Mouse (Mus musculus): ENCODE results near the gene Ncapg. TPM values are rescaled to one million over a fixed set of nuclear protein-coding genes. Genes with fewer than 3 reads are reported as not detected.

The Ncapg gene
- polyA plus RNA-seq, 1 experiment from 2014 or later = 42.3 TPM

- Histone ChIP-seq H3K36me3 (no peaks in the 10 kb centered on the region), H3K4me2 (peak overlapping the region; percentile 88), H3K27me3 (replicated peaks) (no peaks in the 10 kb centered on the region), H3K9ac (peak overlapping the region; percentile 69), H3K27ac (peak overlapping the region; percentile 91), H3K9me3 (no peaks in the 10 kb centered on the region), H3K4me3 (replicated peaks) (peak overlapping the region; percentile 90), H3K4me1 (peaks cover 4% of the 10 kb centered on the region; the same call in 1 of the 2 replicates)
- peak; percentile 41 for ATAC-seq (ENCODE audit: insufficient read depth, low FRiP score, low read depth)
- WGBS = under 1% methylated on average over 27 of the region's 27 CpGs
Observed at GRCm38 (mm10) chr5:45669234-45669597, 503 bp upstream of the Ncapg start.

- ATAC-seq (ENCODE audit: insufficient read depth, low FRiP score, low read depth) = no peak
- Histone ChIP-seq H3K9ac (peak overlapping the region; percentile 68), H3K27ac (peak overlapping the region; percentile 86), H3K36me3 (no peaks in the 10 kb centered on the region), H3K27me3 (replicated peaks) (no peaks in the 10 kb centered on the region), H3K4me1 (peaks cover 4% of the 10 kb centered on the region; the same call in 1 of the 2 replicates), H3K9me3 (no peaks in the 10 kb centered on the region), H3K4me2 (peak overlapping the region; percentile 88), H3K4me3 (replicated peaks) (peak overlapping the region; percentile 90)
- under 1% methylated on average over 13 of the region's 13 CpGs for WGBS
Observed at GRCm38 (mm10) chr5:45670280-45670670, 556 bp downstream of the Ncapg start.

GRCm38 (mm10) chr5:45670894-45671494 is 1.3 kb downstream of the Ncapg start:
- Histone ChIP-seq H3K27me3 (replicated peaks) (no peaks in the 10 kb centered on the region), H3K9me3 (no peaks in the 10 kb centered on the region), H3K27ac (no peak overlapping the region), H3K36me3 (no peaks in the 10 kb centered on the region), H3K4me1 (peaks cover 4% of the 10 kb centered on the region; the same call in 1 of the 2 replicates), H3K4me3 (replicated peaks) (no peak overlapping the region; the same call in 1 of the 2 replicates), H3K4me2 (peak overlapping the region; percentile 88), H3K9ac (0 out of 2 replicates have a peak overlapping the region, but pooled peaks have one; percentile 68)
- 46% methylated on average over 5 of the region's 5 CpGs for WGBS
- no peak for ATAC-seq (ENCODE audit: insufficient read depth, low FRiP score, low read depth)

- WGBS = 96% methylated on average over 1 of the region's 1 CpGs
- Histone ChIP-seq H3K9ac (no peak overlapping the region), H3K36me3 (peaks cover 5% of the 10 kb centered on the region; the same call in 1 of the 2 replicates), H3K4me1 (no peaks in the 10 kb centered on the region), H3K4me3 (replicated peaks) (no peak overlapping the region), H3K27me3 (replicated peaks) (no peaks in the 10 kb centered on the region), H3K4me2 (no peak overlapping the region), H3K9me3 (no peaks in the 10 kb centered on the region), H3K27ac (no peak overlapping the region)
- no peak for ATAC-seq (ENCODE audit: insufficient read depth, low FRiP score, low read depth)
Observed at GRCm38 (mm10) chr5:45675032-45675431, 5.3 kb downstream of the Ncapg start.

- Histone ChIP-seq H3K9ac (no peak overlapping the region), H3K4me3 (replicated peaks) (no peak overlapping the region), H3K4me2 (no peak overlapping the region), H3K36me3 (peaks cover 10% of the 10 kb centered on the region; the same call in 1 of the 2 replicates), H3K27me3 (replicated peaks) (no peaks in the 10 kb centered on the region), H3K9me3 (no peaks in the 10 kb centered on the region), H3K4me1 (no peaks in the 10 kb centered on the region), H3K27ac (no peak overlapping the region)
- ATAC-seq (ENCODE audit: insufficient read depth, low FRiP score, low read depth) = no peak
- WGBS = 72% methylated on average over 4 of the region's 4 CpGs
Observed at GRCm38 (mm10) chr5:45677639-45678038, 7.9 kb downstream of the Ncapg start.

- H3K4me3 ChIP-seq (replicated peaks) = no peak overlapping the region
Observed at GRCm38 (mm10) chr5:45679955-45680354, 10.2 kb downstream of the Ncapg start.

GRCm38 (mm10) chr5:45683388-45683787 is 13.7 kb downstream of the Ncapg start:
- WGBS = 85% methylated on average over 1 of the region's 1 CpGs
- no peaks in the 10 kb centered on the region for H3K9me3 ChIP-seq
- no peak overlapping the region for H3K9ac ChIP-seq
- H3K27ac ChIP-seq = no peak overlapping the region
- no peak for ATAC-seq (ENCODE audit: insufficient read depth, low FRiP score, low read depth)
- peaks cover 10% of the 10 kb centered on the region; the same call in 1 of the 2 replicates for H3K36me3 ChIP-seq
- no peak overlapping the region for H3K4me3 ChIP-seq (replicated peaks)
- no peak overlapping the region for H3K4me2 ChIP-seq
- H3K27me3 ChIP-seq (replicated peaks) = no peaks in the 10 kb centered on the region
- no peaks in the 10 kb centered on the region for H3K4me1 ChIP-seq

More at GRCm38 (mm10) chr5:45679955-45680354, 10.2 kb downstream of the Ncapg start:
- Histone ChIP-seq H3K4me1 (no peaks in the 10 kb centered on the region), H3K27me3 (replicated peaks) (no peaks in the 10 kb centered on the region), H3K36me3 (peaks cover 10% of the 10 kb centered on the region; the same call in 1 of the 2 replicates), H3K9ac (no peak overlapping the region), H3K9me3 (no peaks in the 10 kb centered on the region), H3K4me2 (no peak overlapping the region), H3K27ac (no peak overlapping the region)
- no peak for ATAC-seq (ENCODE audit: insufficient read depth, low FRiP score, low read depth)

GRCm38 (mm10) chr5:45685243-45685642 is 15.5 kb downstream of the Ncapg start:
- Histone ChIP-seq H3K9ac (no peak overlapping the region), H3K4me3 (replicated peaks) (no peak overlapping the region), H3K4me1 (no peaks in the 10 kb centered on the region), H3K27me3 (replicated peaks) (no peaks in the 10 kb centered on the region), H3K27ac (no peak overlapping the region), H3K36me3 (peaks cover 10% of the 10 kb centered on the region; the same call in 1 of the 2 replicates), H3K9me3 (no peaks in the 10 kb centered on the region), H3K4me2 (no peak overlapping the region)
- WGBS = 92% methylated on average over 2 of the region's 2 CpGs
- ATAC-seq (ENCODE audit: insufficient read depth, low FRiP score, low read depth) = no peak

- 89% methylated on average over 3 of the region's 3 CpGs for WGBS
- H3K4me1 ChIP-seq = no peaks in the 10 kb centered on the region
- peaks cover 5% of the 10 kb centered on the region; the same call in 1 of the 2 replicates for H3K36me3 ChIP-seq
Observed at GRCm38 (mm10) chr5:45686223-45686622, 16.5 kb downstream of the Ncapg start.

GRCm38 (mm10) chr5:45689152-45689551 is 19.4 kb downstream of the Ncapg start:
- no peak overlapping the region for H3K4me3 ChIP-seq (replicated peaks)
- no peaks in the 10 kb centered on the region for H3K9me3 ChIP-seq
- H3K27me3 ChIP-seq (replicated peaks) = no peaks in the 10 kb centered on the region
- WGBS = 82% methylated on average over 4 of the region's 4 CpGs
- H3K9ac ChIP-seq = no peak overlapping the region
- H3K27ac ChIP-seq = no peak overlapping the region
- H3K36me3 ChIP-seq = peaks cover 5% of the 10 kb centered on the region; the same call in 1 of the 2 replicates
- no peaks in the 10 kb centered on the region for H3K4me1 ChIP-seq
- no peak overlapping the region for H3K4me2 ChIP-seq
- no peak for ATAC-seq (ENCODE audit: insufficient read depth, low FRiP score, low read depth)

More at GRCm38 (mm10) chr5:45686223-45686622, 16.5 kb downstream of the Ncapg start:
- Histone ChIP-seq H3K4me2 (no peak overlapping the region), H3K4me3 (replicated peaks) (no peak overlapping the region), H3K9me3 (no peaks in the 10 kb centered on the region), H3K27me3 (replicated peaks) (no peaks in the 10 kb centered on the region), H3K9ac (no peak overlapping the region), H3K27ac (no peak overlapping the region)
- ATAC-seq (ENCODE audit: insufficient read depth, low FRiP score, low read depth) = no peak

GRCm38 (mm10) chr5:45690802-45691201 is 21.1 kb downstream of the Ncapg start:
- H3K27ac ChIP-seq = no peak overlapping the region
- no peak overlapping the region for H3K4me3 ChIP-seq (replicated peaks)
- 0 out of 2 replicates have a peak, but pooled peaks cover 5% of the 10 kb centered on the region for H3K36me3 ChIP-seq
- H3K4me1 ChIP-seq = no peaks in the 10 kb centered on the region
- no peak for ATAC-seq (ENCODE audit: insufficient read depth, low FRiP score, low read depth)
- no peaks in the 10 kb centered on the region for H3K27me3 ChIP-seq (replicated peaks)
- no peak overlapping the region for H3K9ac ChIP-seq
- H3K9me3 ChIP-seq = no peaks in the 10 kb centered on the region
- WGBS = 76% methylated on average over 2 of the region's 2 CpGs
- H3K4me2 ChIP-seq = no peak overlapping the region

GRCm38 (mm10) chr5:45691678-45692077 is 22.0 kb downstream of the Ncapg start:
- Histone ChIP-seq H3K4me2 (no peak overlapping the region), H3K4me3 (replicated peaks) (no peak overlapping the region), H3K36me3 (0 out of 2 replicates have a peak, but pooled peaks cover 5% of the 10 kb centered on the region), H3K27ac (no peak overlapping the region), H3K9me3 (no peaks in the 10 kb centered on the region), H3K9ac (no peak overlapping the region), H3K4me1 (no peaks in the 10 kb centered on the region), H3K27me3 (replicated peaks) (no peaks in the 10 kb centered on the region)
- no peak for ATAC-seq (ENCODE audit: insufficient read depth, low FRiP score, low read depth)
- WGBS = 88% methylated on average over 6 of the region's 6 CpGs

Data from stomach, embryonic 15.5 days (tissue).